Mouse (Mus musculus) E14TG2a.4 (cell line): ENCODE measurements around the gene Car11.
A peak's percentile ranks its signal among the peaks of the same experiment; 100 is the strongest.

Experiments used
- H3K27me3 ChIP-seq: 2 replicates; pipeline ENCODE4 v1.6.1; 2014; ENCODE audit warnings: low read length, control low read depth; ENCODE audit not compliant: insufficient read depth
- H3K36me3 ChIP-seq: 2 replicates; pipeline ENCODE4 v1.6.1; 2014; ENCODE audit warnings: low read length, control low read depth; ENCODE audit not compliant: insufficient read depth
- H3K4me1 ChIP-seq: replicated peaks from 2 replicates; pipeline ENCODE4 v1.6.1; 2014; ENCODE audit warnings: low read depth, low read length, control low read depth
- H3K4me3 ChIP-seq: replicated peaks from 2 replicates; pipeline ENCODE4 v1.5.1; 2014; ENCODE audit warnings: mild to moderate bottlenecking, low read length
- H3K9me3 ChIP-seq: 2 replicates; pipeline ENCODE4 v1.6.1; 2014; ENCODE audit warnings: low read length, control low read depth
- CTCF ChIP-seq: conservative IDR thresholded peaks from 2 replicates; pipeline ENCODE4 v1.5.1; 2014; ENCODE audit warnings: low read length
- NANOG ChIP-seq: IDR thresholded peaks from 2 replicates; pipeline ENCODE4 v1.6.1; 2014; ENCODE audit warnings: borderline replicate concordance, low read length, mixed read lengths
- POU5F1 ChIP-seq: IDR thresholded peaks from 2 replicates; pipeline ENCODE4 v1.6.1; 2014; ENCODE audit warnings: low read length, borderline replicate concordance

Car11 gene

DNA sequence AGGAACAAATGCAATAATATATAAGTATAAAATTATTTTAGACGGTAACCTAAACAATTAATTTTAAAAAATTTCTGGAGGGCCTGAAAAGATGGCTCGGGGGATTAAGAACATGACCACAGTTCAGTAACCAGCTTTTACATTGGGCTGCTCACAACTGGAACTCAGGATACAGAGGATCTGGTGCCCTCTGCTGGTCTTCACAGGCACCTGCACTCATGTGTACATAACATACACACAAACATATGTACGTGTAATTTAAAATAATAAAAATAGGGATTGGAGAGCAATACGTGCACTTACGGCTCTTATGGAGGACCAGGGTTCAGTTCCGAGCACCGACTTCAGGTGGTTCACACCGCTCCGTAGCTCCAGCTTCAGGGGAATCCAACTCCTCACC, 30.7 kb upstream of the Car11 start:
- peaks cover 27% of the 10 kb centered on the region for H3K4me1 ChIP-seq
- H3K4me3 ChIP-seq: no peak overlapping the region
- H3K36me3 ChIP-seq: no peaks in the 10 kb centered on the region
- H3K27me3 ChIP-seq: peaks cover 16% of the 10 kb centered on the region; the same call in 1 of the 2 replicates
- peaks cover 13% of the 10 kb centered on the region for H3K9me3 ChIP-seq
- TF ChIP-seq CTCF (peak; percentile 54), POU5F1 (no peak), NANOG (no peak)

DNA sequence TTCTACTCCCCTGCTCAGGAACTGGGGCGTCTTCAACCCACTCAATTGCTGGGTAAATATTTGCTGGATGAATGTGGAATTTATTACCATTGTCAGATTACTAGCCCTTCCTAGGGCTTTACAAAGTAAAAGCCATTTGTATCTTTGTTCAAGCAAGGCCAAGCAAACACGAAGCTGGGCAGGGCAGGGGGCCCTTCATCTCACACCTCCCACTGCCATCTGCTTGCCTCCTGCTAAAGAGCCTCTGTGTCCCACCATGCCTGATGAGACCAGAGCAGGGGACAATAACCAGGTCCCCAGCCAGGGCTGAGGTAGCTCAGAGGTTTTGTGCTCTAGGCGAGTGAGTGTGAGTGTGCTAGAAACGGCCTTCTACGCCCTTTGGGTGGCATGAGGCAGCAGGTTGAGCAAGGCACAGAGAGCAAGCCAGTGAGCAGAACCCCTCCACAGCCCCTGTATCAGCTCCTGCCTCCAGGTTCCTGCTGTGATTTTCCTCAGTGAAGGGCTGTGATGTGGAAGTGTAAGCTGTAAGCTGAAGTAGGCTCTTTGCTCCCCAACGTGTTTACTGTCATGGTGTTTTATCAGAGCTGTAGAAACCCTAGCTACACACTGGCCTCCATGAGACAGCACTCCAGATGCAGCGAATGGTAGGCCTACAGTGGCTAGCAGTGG, 21.9 kb upstream of the Car11 start:
- no peak overlapping the region for H3K4me3 ChIP-seq
- H3K4me1 ChIP-seq: peaks cover 16% of the 10 kb centered on the region
- H3K36me3 ChIP-seq: no peaks in the 10 kb centered on the region; the same call in 1 of the 2 replicates
- no peaks in the 10 kb centered on the region for H3K9me3 ChIP-seq
- H3K27me3 ChIP-seq: peaks cover 33% of the 10 kb centered on the region
- TF ChIP-seq NANOG (no peak), CTCF (no peak), POU5F1 (no peak)

DNA sequence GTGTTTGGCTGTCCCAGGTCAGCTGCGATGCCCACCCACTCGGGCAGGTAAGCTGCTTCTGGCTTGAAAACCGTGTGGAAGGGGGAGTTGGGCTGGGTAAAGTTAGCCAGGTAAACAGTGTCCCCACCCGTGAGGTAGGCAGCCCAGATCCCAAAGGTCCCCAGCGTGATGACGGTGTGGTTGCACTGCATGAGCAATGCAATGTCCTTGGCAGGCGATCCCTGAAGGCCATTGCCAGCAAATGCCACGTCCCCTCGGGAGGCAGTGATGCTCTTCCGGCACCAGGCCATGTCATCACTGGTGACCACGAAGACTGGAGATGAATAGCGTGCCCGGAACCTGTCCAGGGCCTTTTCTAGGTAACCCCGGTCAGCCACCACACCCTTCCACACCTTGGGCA, 21.1 kb upstream of the Car11 start:
- TF ChIP-seq CTCF: no peak
- H3K9me3 ChIP-seq: no peaks in the 10 kb centered on the region
- H3K36me3 ChIP-seq: no peaks in the 10 kb centered on the region; the same call in 1 of the 2 replicates
- H3K27me3 ChIP-seq: peaks cover 27% of the 10 kb centered on the region
- peaks cover 23% of the 10 kb centered on the region for H3K4me1 ChIP-seq
- no peak overlapping the region for H3K4me3 ChIP-seq

DNA sequence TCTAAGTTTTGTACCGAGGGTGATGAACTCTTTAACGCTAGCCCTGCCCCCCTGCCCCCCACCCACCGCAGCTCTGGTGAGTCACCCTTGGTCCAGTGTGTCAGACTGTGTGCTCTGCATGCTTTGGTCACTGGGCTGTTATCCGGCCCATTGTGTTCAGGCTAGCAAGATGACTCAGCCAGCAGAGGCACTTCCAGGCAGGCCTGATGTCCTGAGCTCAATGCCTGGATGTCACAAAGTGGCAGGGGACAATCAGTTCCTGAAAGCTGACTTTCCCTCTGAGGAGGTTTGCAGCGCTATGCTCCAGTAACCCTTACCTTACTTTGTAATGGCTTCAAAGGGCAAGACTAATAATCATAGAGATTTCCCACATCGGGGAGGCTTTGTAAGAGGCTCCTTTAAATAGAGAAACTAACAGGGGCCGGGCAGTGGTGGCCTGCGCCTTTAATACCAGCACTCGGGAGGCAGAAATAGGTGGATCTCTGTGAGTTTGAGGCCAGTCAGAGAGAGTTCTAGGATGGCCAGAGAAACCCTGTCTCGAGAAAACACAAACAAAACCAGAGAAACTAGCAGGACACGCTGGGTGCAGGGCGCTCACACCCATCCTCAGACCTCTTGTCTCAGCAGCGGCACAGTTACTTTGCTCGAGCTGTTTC, 19.5 kb upstream of the Car11 start:
- TF ChIP-seq POU5F1: no peak
- no peak for TF ChIP-seq CTCF
- TF ChIP-seq NANOG: no peak
- H3K36me3 ChIP-seq: no peaks in the 10 kb centered on the region; the same call in 1 of the 2 replicates
- no peak overlapping the region for H3K4me3 ChIP-seq
- peaks cover 39% of the 10 kb centered on the region for H3K4me1 ChIP-seq
- H3K9me3 ChIP-seq: no peaks in the 10 kb centered on the region
- H3K27me3 ChIP-seq: peaks cover 22% of the 10 kb centered on the region

DNA sequence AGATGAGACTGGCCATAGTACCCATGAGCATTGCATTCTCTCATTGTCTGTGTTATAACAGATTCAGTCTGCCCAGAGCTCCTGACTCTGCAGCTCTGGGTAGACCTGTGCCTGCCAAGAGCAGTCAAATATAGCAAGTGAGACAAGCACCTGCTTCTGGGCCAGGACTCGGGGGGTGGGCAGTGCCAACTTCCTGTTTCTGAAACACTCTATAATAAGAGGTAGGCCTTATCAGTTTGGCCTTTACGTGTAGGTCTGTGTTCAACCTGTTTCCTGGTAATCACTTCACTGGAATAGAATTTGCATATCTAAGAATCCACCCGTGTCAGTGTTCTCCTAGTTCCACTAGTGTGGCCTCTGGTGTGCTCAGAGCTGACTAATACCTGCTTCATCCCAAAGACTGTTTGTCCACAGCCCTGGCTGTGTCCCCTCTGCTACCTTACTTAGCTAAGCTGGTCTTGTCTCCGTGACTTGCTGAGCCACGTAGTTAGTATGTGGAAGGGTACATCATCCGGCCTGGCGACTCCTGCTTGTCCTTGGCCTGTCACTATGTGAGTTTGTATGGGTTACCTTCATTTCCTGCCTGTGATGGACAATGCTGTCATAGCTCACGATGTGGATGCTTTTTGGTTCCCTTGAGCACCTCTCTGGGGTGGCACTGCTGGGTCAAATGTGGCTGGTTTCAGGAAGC, 18.5 kb upstream of the Car11 start:
- no peak for TF ChIP-seq CTCF
- TF ChIP-seq POU5F1: no peak
- no peak for TF ChIP-seq NANOG
- H3K4me1 ChIP-seq: peaks cover 43% of the 10 kb centered on the region
- H3K4me3 ChIP-seq: no peak overlapping the region
- H3K27me3 ChIP-seq: peaks cover 24% of the 10 kb centered on the region
- H3K9me3 ChIP-seq: no peaks in the 10 kb centered on the region
- H3K36me3 ChIP-seq: no peaks in the 10 kb centered on the region; the same call in 1 of the 2 replicates

DNA sequence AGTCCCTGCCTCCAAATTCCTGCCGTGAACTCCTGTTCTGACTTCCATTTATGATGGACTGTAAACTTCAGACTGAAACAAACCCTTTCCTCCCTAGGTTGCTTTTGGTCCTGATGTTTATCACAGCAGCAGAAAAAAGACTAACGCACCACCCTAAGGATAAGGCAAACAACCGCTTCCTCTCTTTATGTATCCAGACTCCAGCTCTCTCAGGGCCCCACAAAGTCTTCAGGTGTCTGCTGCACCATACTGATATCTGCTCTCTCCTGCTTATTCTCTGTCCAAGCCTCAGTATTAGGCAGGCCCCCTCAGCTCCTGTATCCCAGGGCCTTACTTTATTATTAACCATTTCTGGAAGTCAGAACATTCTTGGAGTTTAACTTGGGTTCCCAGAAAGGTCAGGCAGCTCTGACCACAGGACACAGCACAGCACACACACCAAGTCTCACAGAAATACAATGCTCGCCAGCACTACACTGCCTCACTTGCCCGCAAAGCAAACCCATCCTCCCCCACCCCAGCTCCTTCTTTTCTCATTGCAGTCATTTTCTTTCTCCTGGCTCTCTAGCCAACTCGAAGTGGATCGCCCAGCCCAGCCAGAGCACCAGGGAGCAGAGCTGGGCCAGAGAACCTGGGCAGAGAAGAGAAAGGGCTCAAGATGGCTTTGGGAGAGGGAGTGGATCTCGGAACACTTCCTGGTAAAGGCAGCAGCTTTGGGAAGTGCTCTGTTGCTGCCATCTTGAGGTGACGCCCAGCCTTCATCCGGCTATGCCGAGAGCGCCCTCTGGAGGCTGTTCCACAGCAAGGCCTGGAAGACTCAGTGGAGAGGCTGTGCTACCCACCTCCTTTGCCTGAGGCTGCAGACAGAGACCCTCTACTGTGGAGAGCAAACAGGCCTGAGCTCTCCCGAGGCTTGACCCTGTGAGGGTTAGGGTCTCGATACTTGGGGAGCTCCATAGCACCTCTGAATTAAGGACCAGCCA, 17.2 kb upstream of the Car11 start:
- TF ChIP-seq NANOG (no peak), CTCF (peak; percentile 93), POU5F1 (no peak)
- Histone ChIP-seq H3K27me3 (peaks cover 19% of the 10 kb centered on the region), H3K4me3 (peak overlapping the region; percentile 61), H3K36me3 (no peaks in the 10 kb centered on the region; the same call in 1 of the 2 replicates), H3K9me3 (no peaks in the 10 kb centered on the region), H3K4me1 (peaks cover 45% of the 10 kb centered on the region)

DNA sequence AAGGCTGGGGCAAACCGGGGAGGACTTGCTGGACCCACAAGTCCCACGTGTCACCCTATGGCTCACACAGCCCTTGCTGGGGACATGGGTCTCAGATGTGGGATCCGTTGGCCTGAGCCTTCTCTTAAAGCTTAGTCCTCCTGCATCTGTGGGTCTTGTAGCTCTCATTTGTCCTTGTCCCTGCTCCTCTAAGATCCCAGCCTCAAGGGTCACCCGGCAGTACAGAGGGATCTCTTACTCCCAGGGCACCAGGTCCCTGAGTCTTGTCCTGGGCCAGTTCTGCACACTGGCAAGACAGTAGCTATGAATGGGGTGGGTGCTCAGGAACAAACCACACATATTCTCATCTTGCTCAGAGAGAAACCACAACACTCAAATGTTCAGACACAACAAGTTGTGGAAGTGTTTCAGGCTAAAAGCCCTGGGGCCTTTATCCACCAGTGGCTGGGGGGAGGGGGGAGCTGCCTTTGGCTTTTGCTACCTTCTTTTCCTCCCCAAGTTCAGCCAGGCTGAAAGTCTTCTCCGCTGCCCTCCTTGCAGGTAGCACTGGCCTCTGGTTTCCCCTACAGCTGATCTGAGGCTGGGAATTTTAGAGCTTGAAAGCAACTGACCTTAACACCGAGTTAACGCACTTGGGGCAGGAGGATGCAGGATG, 16.1 kb upstream of the Car11 start, which contains the start of gene Ntn5:
Gene Ntn5, plus strand, starts transcription at position 627 of the 655 bp plus-strand sequence.
- TF ChIP-seq CTCF (no peak), NANOG (no peak), POU5F1 (no peak)
- H3K36me3 ChIP-seq: no peaks in the 10 kb centered on the region; the same call in 1 of the 2 replicates
- peaks cover 44% of the 10 kb centered on the region for H3K4me1 ChIP-seq
- H3K4me3 ChIP-seq: peak within 1 kb of the TSS; percentile 48
- peaks cover 10% of the 10 kb centered on the region for H3K27me3 ChIP-seq
- no peaks in the 10 kb centered on the region for H3K9me3 ChIP-seq
